Mouse (Mus musculus): ENCODE measurements around the gene Gm5148.

GRCm38 (mm10) chr3:37758611-37759322 is 34.5 kb upstream of the Gm5148 start:
- TF ChIP-seq GATA1 (IDR thresholded peaks at IDR 0.05; ENCODE audit: borderline replicate concordance, low read length) (no peak), FLI1 (IDR thresholded peaks at IDR 0.05; ENCODE audit: low read length) (no peak)
